Mouse (Mus musculus) E14TG2a.4 (cell line): ENCODE results near the gene Cstf2t.

Experiments
- CTCF ChIP-seq: conservative IDR thresholded peaks from 2 replicates; pipeline ENCODE4 v1.5.1; 2014; ENCODE audit warnings: low read length
- NANOG ChIP-seq: IDR thresholded peaks from 2 replicates; pipeline ENCODE4 v1.6.1; 2014; ENCODE audit warnings: borderline replicate concordance, low read length, mixed read lengths
- POU5F1 ChIP-seq: IDR thresholded peaks from 2 replicates; pipeline ENCODE4 v1.6.1; 2014; ENCODE audit warnings: low read length, borderline replicate concordance

- TF ChIP-seq CTCF (peak; percentile 39), NANOG (no peak), POU5F1 (no peak)
Observed at GRCm38 (mm10) chr19:31046601-31047000, 36.0 kb upstream of the Cstf2t start.
